Mouse (Mus musculus) adrenal gland, adult 18-20 months (tissue): ENCODE measurements around the gene Lum. TPM values are rescaled to one million over a fixed set of nuclear protein-coding genes. Genes with fewer than 3 reads are reported as not detected.

ENCODE experiments used
- DNase-seq, 2 experiments: peaks; one replicate each; pipeline ENCODE4 v3.0.0; 2021 to 2022; ENCODE audit warnings: low spot score in 2 of 2
- long read RNA-seq, 2 experiments: library from polyadenylated mRNA; stranded (forward); transcript quantifications; one replicate each; pipeline ENCODE4 v2.0.0; 2021
- total RNA-seq, 2 experiments: library from RNA; stranded (reverse); gene quantifications; 1 replicate in 1 of 2; 2 replicates in 1 of 2; pipeline ENCODE4 v1.2.3; 2021

The Lum gene
- 10 to 100 TPM; 14.5 to 22.7 TPM for total RNA-seq
- long read RNA-seq, experiment 1, transcript Lum-201 (3 exons, 2,448 nt) = major isoform, 25 of 25 reads
- long read RNA-seq, experiment 1, partial matches to known transcripts = 0 of 25 reads
- long read RNA-seq, experiment 1, other reads (novel, unspliced or antisense) = 0 of 25 reads
- long read RNA-seq, experiment 2, transcript Lum-201 (3 exons, 2,448 nt) = major isoform, 51 of 54 reads
- long read RNA-seq, experiment 2, partial matches to known transcripts = 2 of 54 reads
- long read RNA-seq, experiment 2, other reads (novel, unspliced or antisense) = 1 of 54 reads

- DNase-seq = no peak
These were observed at the start of gene Lum for GRCm38 (mm10) chr10:97564957-97565856. TSS of gene Lum (plus strand) at chr10:97565128.

DNA sequence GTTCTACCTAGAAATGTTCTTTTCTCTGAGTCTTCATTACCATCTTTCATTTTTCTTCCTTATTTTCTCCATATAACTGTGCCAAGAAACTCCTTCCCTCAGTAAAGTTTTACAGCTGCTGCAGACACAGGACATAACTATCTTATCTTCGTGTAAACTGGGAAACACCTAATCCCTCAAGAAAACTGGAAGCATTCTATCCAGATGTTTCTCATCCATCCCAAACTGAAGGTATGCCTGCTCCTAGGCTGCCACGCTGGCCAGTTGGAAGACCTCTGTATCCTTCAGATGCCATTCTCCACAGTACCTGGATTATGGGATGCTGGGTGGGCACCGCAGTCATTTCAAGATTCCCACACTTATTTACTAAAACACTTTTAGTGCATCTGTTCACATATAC is 41.6 kb upstream of the Lum start:
- DNase-seq = no peak

GRCm38 (mm10) chr10:97535697-97536096 is 29.2 kb upstream of the Lum start:
- no peak for DNase-seq

- DNase-seq = no peak
These were observed 28.0 kb upstream of the Lum start for GRCm38 (mm10) chr10:97536921-97537320.

DNA sequence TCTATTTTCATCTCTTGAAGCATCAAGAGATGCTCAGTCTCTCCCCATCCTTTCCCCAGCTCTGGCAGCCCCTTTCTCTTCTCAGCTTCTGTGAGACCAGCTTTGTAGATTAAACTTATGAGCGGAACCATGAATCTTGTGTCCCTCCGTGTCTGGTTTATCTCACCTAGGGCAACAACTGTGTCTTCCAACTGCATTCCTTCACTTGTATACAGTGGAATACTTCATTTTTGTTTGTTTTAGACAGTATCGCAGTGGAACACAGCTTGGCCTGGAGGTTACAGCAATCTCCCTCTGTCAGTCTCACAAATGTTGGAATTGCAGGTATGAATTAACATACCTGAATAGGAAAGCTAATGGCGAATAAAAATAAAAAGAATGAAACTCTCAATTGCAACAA is 26.7 kb upstream of the Lum start:
- DNase-seq = no peak

DNA sequence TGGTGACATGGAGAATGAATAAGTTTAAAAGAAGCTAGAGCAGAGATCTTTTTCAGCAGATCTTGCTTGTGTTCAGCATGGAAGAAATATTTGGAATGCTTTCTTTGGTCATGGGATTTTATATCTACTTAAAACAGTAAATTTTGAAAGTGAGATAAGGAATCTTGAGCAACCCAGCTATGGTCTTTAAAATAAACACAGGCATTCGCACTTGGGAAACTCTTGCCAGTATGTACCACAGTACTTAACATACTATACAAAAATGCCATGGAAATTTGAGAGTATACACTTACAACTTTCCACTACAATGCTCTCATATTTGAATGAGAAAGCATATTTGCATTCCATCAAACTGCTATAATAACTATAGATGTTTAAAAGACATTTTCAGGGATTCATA is 17.2 kb upstream of the Lum start:
- no peak for DNase-seq

GRCm38 (mm10) chr10:97567489-97568135 is 2.7 kb downstream of the Lum start:
- peak; percentile 16 to 42 for DNase-seq

DNA sequence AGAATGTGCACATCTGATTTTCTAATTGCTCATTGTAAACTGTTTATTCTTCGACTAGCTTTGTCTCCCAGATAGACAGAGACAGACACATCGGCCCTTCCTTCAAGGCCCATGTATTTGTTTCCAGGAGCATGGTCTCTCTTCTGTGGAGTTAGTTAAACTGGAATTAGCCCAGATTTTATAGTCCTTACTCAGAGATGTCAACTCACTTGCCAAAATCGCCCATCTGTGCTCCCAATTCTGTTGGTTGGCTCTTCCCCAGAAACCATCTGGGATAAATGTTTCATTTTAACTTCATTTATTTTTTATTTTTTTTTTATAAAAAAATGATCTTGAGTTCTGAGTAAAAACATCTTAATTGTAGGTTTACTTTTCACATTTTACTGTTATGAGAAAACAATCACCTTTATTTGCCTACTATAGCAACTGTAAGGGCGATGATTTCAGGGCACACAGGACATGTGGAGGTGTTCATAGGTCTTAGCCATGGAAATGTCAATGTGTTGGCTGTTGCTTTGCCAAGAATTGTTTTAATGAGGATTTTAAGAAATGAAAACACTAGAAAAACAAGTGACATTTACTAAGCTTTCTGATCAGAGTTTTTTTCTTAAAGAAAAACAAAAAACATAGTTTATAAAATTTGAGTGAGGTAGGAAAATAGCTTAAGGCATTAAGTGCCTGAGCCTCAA is 17.8 kb downstream of the Lum start:
- DNase-seq = no peak

- no peak for DNase-seq
These were observed 19.2 kb downstream of the Lum start for GRCm38 (mm10) chr10:97584176-97584575.

GRCm38 (mm10) chr10:97587159-97587558 is 22.2 kb downstream of the Lum start:
- no peak for DNase-seq

DNA sequence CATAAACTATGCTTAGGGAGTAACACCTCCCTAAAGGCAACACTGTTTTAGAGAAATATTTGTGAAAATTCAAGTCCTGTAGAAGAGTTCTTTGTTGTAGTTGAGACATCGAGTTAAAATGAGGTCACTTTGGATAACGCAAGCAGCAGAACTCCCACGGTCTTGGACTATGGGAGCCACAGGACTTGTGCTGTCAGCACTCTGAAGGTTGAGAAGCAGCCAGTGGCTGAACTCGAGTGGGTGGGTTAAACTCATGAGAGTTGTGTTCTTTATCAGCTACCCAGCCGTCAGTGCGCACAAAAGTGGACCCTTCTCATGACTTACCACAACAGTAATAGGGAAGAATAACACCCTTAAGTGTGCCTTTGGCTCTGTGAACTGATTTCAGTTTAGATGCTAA is 24.6 kb downstream of the Lum start:
- no peak for DNase-seq

DNA sequence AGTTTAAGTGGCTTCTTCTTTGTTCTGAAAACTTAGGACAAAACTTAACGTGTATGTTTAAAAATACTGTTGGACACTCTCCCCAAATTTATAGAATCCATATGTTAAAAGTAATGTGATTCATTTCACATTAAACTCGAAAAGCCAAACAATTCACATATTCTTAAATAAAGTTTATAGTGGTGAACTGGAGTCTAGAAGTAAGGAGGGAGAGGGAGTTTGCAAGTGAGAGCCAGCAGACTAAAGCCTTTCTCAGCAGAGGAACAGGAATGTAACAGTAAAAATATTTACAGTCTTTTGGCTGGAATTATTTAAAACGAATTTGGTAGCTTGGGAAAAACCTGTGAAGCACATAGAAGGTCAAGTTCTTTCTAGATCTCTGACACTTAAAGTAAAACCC is 26.1 kb downstream of the Lum start:
- no peak for DNase-seq

- no peak for DNase-seq
These were observed 26.8 kb downstream of the Lum start for GRCm38 (mm10) chr10:97591685-97592084.

GRCm38 (mm10) chr10:97595680-97596079 is 30.8 kb downstream of the Lum start:
- DNase-seq = no peak

DNA sequence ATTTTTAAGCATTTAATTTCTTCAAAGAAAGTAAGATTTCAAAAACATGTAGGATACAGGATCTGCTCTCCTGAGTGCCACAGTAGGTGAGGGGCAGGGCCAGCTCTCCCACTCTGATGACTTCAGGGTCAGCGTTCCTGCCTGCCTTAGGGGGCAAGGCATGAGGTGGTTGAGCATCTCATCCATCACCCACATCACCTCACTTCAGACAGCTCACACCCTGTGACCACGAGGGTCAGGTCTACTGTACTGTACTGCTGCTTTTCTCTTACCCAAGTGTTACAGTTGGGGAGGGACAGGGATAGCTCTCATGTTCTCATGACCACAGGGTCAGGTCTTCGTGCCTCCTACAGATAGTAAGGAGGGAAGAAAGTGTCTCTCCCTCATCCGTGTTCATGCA is 36.8 kb downstream of the Lum start:
- DNase-seq = no peak

GRCm38 (mm10) chr10:97603256-97603655 is 38.3 kb downstream of the Lum start:
- DNase-seq = no peak

DNA sequence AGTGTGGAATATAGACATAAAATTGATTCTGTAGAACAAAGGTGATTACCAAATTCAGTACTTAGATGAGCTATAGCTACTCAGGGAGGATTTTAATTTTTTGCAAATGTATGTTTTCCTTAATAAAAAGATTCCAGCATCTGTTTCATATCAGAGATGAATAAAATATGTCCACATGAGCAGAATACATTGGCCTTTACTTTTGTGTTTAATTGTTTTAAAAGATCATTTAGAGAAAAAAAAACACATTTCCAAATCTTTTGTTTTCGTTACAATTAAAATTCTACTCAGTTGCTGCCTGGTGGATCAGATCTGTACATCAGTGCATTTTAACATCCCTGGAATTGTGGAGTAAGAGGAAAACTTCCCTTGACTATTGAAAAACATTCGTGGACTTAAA is 41.7 kb downstream of the Lum start, which contains the start of gene Kera:
Kera (plus strand) TSS at position 301 of the 400 bp plus-strand sequence.
- DNase-seq = no peak
